Mouse (Mus musculus) ES-E14 (cell line): ENCODE measurements at regions not wholly inside any gene's neighbourhood (a gene's known extent, or its start where the extent isn't known, plus 50 kb on each side); places are given as distances from the start of the nearest gene placed in this dataset.
A peak's percentile ranks its signal among the peaks of the same experiment; 100 is the strongest.

Source experiments
- DNase-seq: peaks from one replicate; pipeline ENCODE4 v3.0.0-alpha.2; 2013; ENCODE audit warnings: low read depth, low spot score
- H3K27ac ChIP-seq: 2 replicates; pipeline ENCODE4 v1.5.1; 2012; ENCODE audit warnings: low read depth, mild to moderate bottlenecking, low read length, moderate library complexity, mixed read lengths; ENCODE audit not compliant: poor library complexity, insufficient read depth, severe bottlenecking
- H3K36me3 ChIP-seq: 2 replicates; pipeline ENCODE4 v1.6.1; 2012; ENCODE audit warnings: mild to moderate bottlenecking, low read length, moderate library complexity, mixed read lengths; ENCODE audit not compliant: control insufficient read depth, poor library complexity, insufficient read depth, severe bottlenecking
- H3K4me1 ChIP-seq, 2 experiments: fragments of 150-350 bp in 1 of 2; sonication (generic) in 1 of 2; 2 replicates each; pipeline ENCODE4 v1.6.1; 2012; ENCODE audit warnings: low read length in 2 of 2, mild to moderate bottlenecking in 1 of 2, mixed read lengths in 1 of 2; ENCODE audit not compliant: control insufficient read depth in 2 of 2, insufficient read depth in 2 of 2, poor library complexity in 1 of 2
- H3K4me3 ChIP-seq, 2 experiments: fragments of 150-350 bp in 1 of 2; sonication (generic) in 1 of 2; 2 replicates each; pipeline ENCODE4 v1.5.1; 2012; ENCODE audit warnings: low read length in 2 of 2, low read depth in 1 of 2, mild to moderate bottlenecking in 1 of 2, mixed read lengths in 1 of 2; ENCODE audit not compliant: insufficient read depth in 1 of 2, poor library complexity in 1 of 2, severe bottlenecking in 1 of 2
- H3K9ac ChIP-seq: 2 replicates; pipeline ENCODE4 v1.6.1; 2012; ENCODE audit warnings: low read depth, mild to moderate bottlenecking, low read length, mixed read lengths; ENCODE audit not compliant: poor library complexity, insufficient read depth, severe bottlenecking
- H3K9me3 ChIP-seq: fragments of 150-350 bp; sonication (generic); 2 replicates; pipeline ENCODE4 v1.6.1; 2012; ENCODE audit warnings: low read depth, mild to moderate bottlenecking, low read length; ENCODE audit not compliant: control insufficient read depth, insufficient read depth
- CHD2 ChIP-seq: IDR thresholded peaks from 2 replicates; pipeline ENCODE4 v1.6.1; 2014; ENCODE audit warnings: mild to moderate bottlenecking, low read depth, low read length, inconsistent platforms
- HCFC1 ChIP-seq: IDR thresholded peaks from 2 replicates; pipeline ENCODE4 v1.6.1; 2012; ENCODE audit warnings: low read length, inconsistent platforms, borderline replicate concordance; ENCODE audit not compliant: insufficient read depth
- MAFK ChIP-seq: IDR thresholded peaks from 2 replicates; pipeline ENCODE4 v1.6.1; 2014; ENCODE audit warnings: mild to moderate bottlenecking, low read depth, low read length, inconsistent platforms; ENCODE audit not compliant: insufficient read depth
- ZC3H11A ChIP-seq: IDR thresholded peaks from 2 replicates; pipeline ENCODE4 v1.6.1; 2012; ENCODE audit warnings: low read depth, mild to moderate bottlenecking, inconsistent platforms, low read length, borderline replicate concordance
- ZNF384 ChIP-seq: IDR thresholded peaks from 2 replicates; pipeline ENCODE4 v1.6.1; 2012; ENCODE audit warnings: low read depth, low read length, inconsistent platforms
- in situ Hi-C, 2 experiments: fragments of 600-800 bp; cut with MboI; formaldehyde crosslinking; loops; one replicate each; pipeline ENCODE4 v1.15.1; 2025; ENCODE audit warnings: low sequenced_read_pairs in 2 of 2, inconsistent platforms in 1 of 2; ENCODE audit not compliant: unreplicated experiment in 2 of 2

- in situ Hi-C loops: no loop called here
- Histone ChIP-seq H3K9ac (no peak overlapping the region), H3K9me3 (no peaks in the 10 kb centered on the region), H3K4me1 (no peaks in the 10 kb centered on the region), H3K4me3 (no peak overlapping the region), H3K36me3 (no peaks in the 10 kb centered on the region), H3K27ac (no peak overlapping the region)
- TF ChIP-seq MAFK (no peak), HCFC1 (no peak), ZNF384 (no peak), CHD2 (no peak), ZC3H11A (no peak)
- DNase-seq: no peak
These were observed 277.7 kb upstream of the Nt5e start for GRCm38 (mm10) chr9:88049270-88049669.

- H3K9ac ChIP-seq: no peak overlapping the region
- H3K4me3 ChIP-seq: no peak overlapping the region
- DNase-seq: no peak
- H3K36me3 ChIP-seq: no peaks in the 10 kb centered on the region
- H3K9me3 ChIP-seq: no peaks in the 10 kb centered on the region
- in situ Hi-C loops: no loop called here
- no peak for TF ChIP-seq ZNF384
- TF ChIP-seq CHD2: no peak
- H3K27ac ChIP-seq: no peak overlapping the region
- no peaks in the 10 kb centered on the region for H3K4me1 ChIP-seq
These were observed 277.2 kb upstream of the Nt5e start for GRCm38 (mm10) chr9:88049792-88050191.

- Histone ChIP-seq H3K9ac (no peak overlapping the region), H3K4me3 (no peak overlapping the region), H3K9me3 (no peaks in the 10 kb centered on the region), H3K4me1 (peaks cover 0 to 4% of the 10 kb centered on the region in 2 experiments; a peak in 2 of 4 replicates), H3K27ac (no peak overlapping the region), H3K36me3 (no peaks in the 10 kb centered on the region)
- TF ChIP-seq ZNF384 (no peak), ZC3H11A (no peak), HCFC1 (no peak), MAFK (no peak), CHD2 (no peak)
- in situ Hi-C loops: no loop called here
- no peak for DNase-seq
These were observed 268.4 kb upstream of the Nt5e start for GRCm38 (mm10) chr9:88058551-88058950.

GRCm38 (mm10) chr9:88059005-88059404 is 268.0 kb upstream of the Nt5e start:
- H3K27ac ChIP-seq: no peak overlapping the region
- H3K36me3 ChIP-seq: no peaks in the 10 kb centered on the region
- H3K4me1 ChIP-seq: peaks cover 0 to 7% of the 10 kb centered on the region in 2 experiments; a peak in 2 of 4 replicates
- H3K9me3 ChIP-seq: no peaks in the 10 kb centered on the region
- no peak overlapping the region for H3K9ac ChIP-seq
- no peak overlapping the region for H3K4me3 ChIP-seq
- no peak for DNase-seq
- TF ChIP-seq HCFC1: no peak
- in situ Hi-C loops: no loop called here

- peak; percentile 78 for DNase-seq
- no peak overlapping the region; the same call in 1 of the 2 replicates for H3K27ac ChIP-seq
- in situ Hi-C loops: no loop called here
- H3K9ac ChIP-seq: no peak overlapping the region
- H3K4me3 ChIP-seq: no peak overlapping the region
- peaks cover 0 to 14% of the 10 kb centered on the region in 2 experiments; a peak in 2 of 4 replicates for H3K4me1 ChIP-seq
- no peaks in the 10 kb centered on the region for H3K9me3 ChIP-seq
- H3K36me3 ChIP-seq: no peaks in the 10 kb centered on the region
- 0 out of 2 replicates have a peak, but pooled peaks have one; percentile 49 for TF ChIP-seq CHD2
- no peak for TF ChIP-seq MAFK
- no peak for TF ChIP-seq ZNF384
These were observed 262.9 kb upstream of the Nt5e start for GRCm38 (mm10) chr9:88063973-88064676.
